In the genomic region with DNA sequence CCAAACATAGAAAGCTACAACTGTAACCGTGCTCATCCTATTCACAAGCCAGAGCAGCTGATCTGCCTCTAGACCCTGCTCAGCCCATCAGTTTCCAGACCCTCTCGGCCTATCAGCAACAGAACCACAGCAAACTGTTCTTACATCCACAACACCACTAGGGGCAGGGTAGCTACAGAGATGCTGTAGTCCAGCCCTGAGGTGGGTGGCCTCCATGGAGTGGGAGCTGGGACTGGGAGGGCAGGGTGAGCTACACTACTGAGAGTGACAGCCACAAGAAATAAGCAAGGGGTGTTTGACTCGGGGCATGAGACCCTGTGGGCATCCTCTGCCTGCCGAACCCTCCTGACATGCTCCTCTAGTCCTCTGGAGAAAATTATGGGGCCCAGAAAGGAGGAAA, we compare ENCODE assay signal across 8 mouse cellular contexts. TPM values are rescaled to one million over a fixed set of nuclear protein-coding genes. Genes with fewer than 3 reads are reported as not detected.
DNase-seq lines count a peak whose midpoint lies in the region; ATAC-seq lines count a peak whose summit lies in the region.

No protein-coding gene starts in this region.

- H3K27me3 ChIP-seq in limb, embryonic 11.5 days (ENCODE audit: control insufficient read depth, insufficient read depth, low read length): no peaks in the 10 kb centered on the region
- H3K27me3 ChIP-seq in limb, embryonic 10.5 days (ENCODE audit: low read depth, poor library complexity, severe bottlenecking): no peaks in the 10 kb centered on the region
- no peaks in the 10 kb centered on the region for H3K27me3 ChIP-seq in embryonic facial prominence, embryonic 14.5 days (replicated peaks; ENCODE audit: control insufficient read depth, insufficient read depth, low read length)

- WGBS in limb, embryonic 11.5 days: 64% methylated on average over 4 of the region's 4 CpGs
- 86% methylated on average over 4 of the region's 4 CpGs for WGBS in limb, embryonic 10.5 days
- WGBS in embryonic facial prominence, embryonic 14.5 days: 42% methylated on average over 4 of the region's 4 CpGs

- no peak overlapping the region for H3K4me3 ChIP-seq in limb, embryonic 11.5 days (ENCODE audit: low read depth, low read length)
- H3K4me3 ChIP-seq in limb, embryonic 10.5 days: no peak overlapping the region
- no peak overlapping the region for H3K4me3 ChIP-seq in embryonic facial prominence, embryonic 14.5 days (ENCODE audit: low read depth, low read length)

- H3K4me2 ChIP-seq in limb, embryonic 11.5 days (ENCODE audit: low read depth, severe bottlenecking): no peak overlapping the region
- no peak overlapping the region for H3K4me2 ChIP-seq in embryonic facial prominence, embryonic 14.5 days (ENCODE audit: low read depth, low read length)

- ATAC-seq in limb, embryonic 11.5 days (ENCODE audit: insufficient number of reproducible peaks, low FRiP score, low TSS enrichment, low read depth): peak; percentile 55; the same call in 1 of the 2 replicates
- peak; percentile 64 for ATAC-seq in embryonic facial prominence, embryonic 14.5 days (ENCODE audit: low read depth)
- no peak for ATAC-seq in erythroid progenitor cell, adult 5-6 weeks (replicated peaks; ENCODE audit: low FRiP score, poor library complexity, severe bottlenecking)

- no peak overlapping the region for H3K27ac ChIP-seq in limb, embryonic 11.5 days (replicated peaks; ENCODE audit: low read depth, low read length)
- no peak overlapping the region for H3K27ac ChIP-seq in limb, embryonic 10.5 days
- H3K27ac ChIP-seq in embryonic facial prominence, embryonic 14.5 days (replicated peaks; ENCODE audit: low read depth, low read length): peak overlapping the region; percentile 81

- H3K9me3 ChIP-seq in limb, embryonic 11.5 days (ENCODE audit: control insufficient read depth, low read length): no peaks in the 10 kb centered on the region
- no peaks in the 10 kb centered on the region for H3K9me3 ChIP-seq in limb, embryonic 10.5 days (replicated peaks)
- no peaks in the 10 kb centered on the region for H3K9me3 ChIP-seq in embryonic facial prominence, embryonic 14.5 days (ENCODE audit: control insufficient read depth, low read length)

- DNase-seq in cerebellum, postnatal 14 days: peak; percentile 50 to 64
- no peak for DNase-seq in cerebellum, adult 9-10 months
- no peak for DNase-seq in limb, embryonic 11.5 days (ENCODE audit: low spot score)
- no peak for DNase-seq in limb, embryonic 10.5 days (ENCODE audit: low spot score)
- DNase-seq in embryonic facial prominence, embryonic 14.5 days (ENCODE audit: low spot score): peak; percentile 56
- peak; percentile 21 for DNase-seq in lung, postnatal 36 days
- DNase-seq in urinary bladder, adult 2 months (ENCODE audit: low spot score): no peak

- no peak overlapping the region for H3K9ac ChIP-seq in limb, embryonic 11.5 days (ENCODE audit: low read length)
- H3K9ac ChIP-seq in embryonic facial prominence, embryonic 14.5 days (ENCODE audit: low read depth, low read length): 0 out of 2 replicates have a peak overlapping the region, but pooled peaks have one; percentile 20

- no peaks in the 10 kb centered on the region for H3K36me3 ChIP-seq in limb, embryonic 11.5 days (ENCODE audit: control insufficient read depth, insufficient read depth, low read length)
- no peaks in the 10 kb centered on the region for H3K36me3 ChIP-seq in limb, embryonic 10.5 days
- H3K36me3 ChIP-seq in embryonic facial prominence, embryonic 14.5 days (ENCODE audit: control insufficient read depth, insufficient read depth, low read length): no peaks in the 10 kb centered on the region

- 0 out of 2 replicates have a peak, but pooled peaks cover 5% of the 10 kb centered on the region for H3K4me1 ChIP-seq in limb, embryonic 11.5 days (ENCODE audit: control insufficient read depth, insufficient read depth, low read length)
- peaks cover 35% of the 10 kb centered on the region for H3K4me1 ChIP-seq in limb, embryonic 10.5 days
- H3K4me1 ChIP-seq in embryonic facial prominence, embryonic 14.5 days (ENCODE audit: control insufficient read depth, insufficient read depth, low read length): peaks cover 26% of the 10 kb centered on the region

RNA-seq across cellular contexts. Expression of gene Rasa3, which starts 9.5 kb away (rescaled TPM):
- polyA plus RNA-seq in limb, embryonic 11.5 days (2014; fragmentation: Nextera tagmentation; extraction: Ambion mirVana): 16.6 and 19.8 TPM in 2 replicates
- polyA plus RNA-seq in limb, embryonic 10.5 days (2016; fragmentation: Nextera tagmentation; extraction: Ambion mirVana): 17.0 and 18.1 TPM in 2 replicates
- polyA plus RNA-seq in embryonic facial prominence, embryonic 14.5 days (2014; fragmentation: Nextera tagmentation; extraction: Ambion mirVana): 39.4 and 40.2 TPM in 2 replicates
- 6.5 and 9.6 TPM in 2 replicates for total RNA-seq in erythroid progenitor cell, adult 5-6 weeks (2015; ENCODE audit: low replicate concordance)
- 12.2 and 13.4 TPM in 2 replicates for total RNA-seq in erythroid progenitor cell, adult 5-6 weeks (2017; ENCODE audit: low replicate concordance)
- 49.5 and 51.4 TPM in 2 replicates for polyA plus RNA-seq in urinary bladder, adult 2 months (2012; rRNA removed)

RNA-seq across cellular contexts. Expression of gene Cfap97d2, which starts 37.8 kb away (rescaled TPM):
- 0.14 TPM in 1 of 2 replicates, not detected in the other for polyA plus RNA-seq in limb, embryonic 11.5 days (2014; fragmentation: Nextera tagmentation; extraction: Ambion mirVana)
- polyA plus RNA-seq in limb, embryonic 10.5 days (2016; fragmentation: Nextera tagmentation; extraction: Ambion mirVana): not detected in 2 replicates
- 0.10 and 0.25 TPM in 2 replicates for polyA plus RNA-seq in embryonic facial prominence, embryonic 14.5 days (2014; fragmentation: Nextera tagmentation; extraction: Ambion mirVana)
- total RNA-seq in erythroid progenitor cell, adult 5-6 weeks (2015; ENCODE audit: low replicate concordance): not detected in 2 replicates
- not detected in 2 replicates for total RNA-seq in erythroid progenitor cell, adult 5-6 weeks (2017; ENCODE audit: low replicate concordance)
- polyA plus RNA-seq in urinary bladder, adult 2 months (2012; rRNA removed): 0.11 and 0.27 TPM in 2 replicates

Comparison
In these comparisons a context has a peak if more than half of its experiments do, and no peak if none do; other contexts are left out.
1. DNase-seq: peak in cerebellum, postnatal 14 days (2 of 2), embryonic facial prominence, embryonic 14.5 days (single experiment) and lung, postnatal 36 days (single experiment); none in cerebellum, adult 9-10 months (single experiment), limb, embryonic 11.5 days (single experiment), limb, embryonic 10.5 days (single experiment) and urinary bladder, adult 2 months (single experiment).